Mouse (Mus musculus) lung, adult 2 months (tissue): ENCODE results near the gene Rab5c. TPM values are rescaled to one million over a fixed set of nuclear protein-coding genes. Genes with fewer than 3 reads are reported as not detected.

Source experiments
- DNase-seq: peaks from one replicate; pipeline ENCODE4 v3.0.0; 2022
- H3K4me1 ChIP-seq: fragments of 200-500 bp; 2 replicates; pipeline ENCODE4 v1.6.1; 2011; ENCODE audit warnings: low read length; ENCODE audit not compliant: control insufficient read depth, insufficient read depth
- H3K4me3 ChIP-seq: fragments of 200-500 bp; replicated peaks from 2 replicates; pipeline ENCODE3; 2011; ENCODE audit warnings: low read depth, mild to moderate bottlenecking, control low read depth, low read length; ENCODE audit errors: extremely low read depth
- CTCF ChIP-seq: fragments of 200-500 bp; IDR thresholded peaks from 2 replicates; pipeline ENCODE4 v1.5.1; 2011; ENCODE audit warnings: mild to moderate bottlenecking, low read length, control low read depth; ENCODE audit not compliant: insufficient read depth
- POLR2A ChIP-seq: fragments of 200-500 bp; IDR thresholded peaks from 2 replicates; pipeline ENCODE4 v1.6.1; 2011; ENCODE audit warnings: low read depth, mild to moderate bottlenecking, control low read depth, low read length, borderline replicate concordance; ENCODE audit errors: extremely low read depth
- WGBS: fragments of 180-500 bp; shearing (Covaris S2); methylation state at CpG from one replicate; pipeline ENCODE4 v1.1.7; 2018; 5-methylcytosine and 5-hydroxymethylcytosine counted together
- polyA plus RNA-seq: library from polyadenylated mRNA; depleted of rRNA; stranded (reverse); fragments of >200 nt; gene quantifications from 2 replicates; pipeline ENCODE4 v1.2.3, GENCODE M21; 2012

The Rab5c gene
- polyA plus RNA-seq, 1 experiment = 252 TPM

DNA sequence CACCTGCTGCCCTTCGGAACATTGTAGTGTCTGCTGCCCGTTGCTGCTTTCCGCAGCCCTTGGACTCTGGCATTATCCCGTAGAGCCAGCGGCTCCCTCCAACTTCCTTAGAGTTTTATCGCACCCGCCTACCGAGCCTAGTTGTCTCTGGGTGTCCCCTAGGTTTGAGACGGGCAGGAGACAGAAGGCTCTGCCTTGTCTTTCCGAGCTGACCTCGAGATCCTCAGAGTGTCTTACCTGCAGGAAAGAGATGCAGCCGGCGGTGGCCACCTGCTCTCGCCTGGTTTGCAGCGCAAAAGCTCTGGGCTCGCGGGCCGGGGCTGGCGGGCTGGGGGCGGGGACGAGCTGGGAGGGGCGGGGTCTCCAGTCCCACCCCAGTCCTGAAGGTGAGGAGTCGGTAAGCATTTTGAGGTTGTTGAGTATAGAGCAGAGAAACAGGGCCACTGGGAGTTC is 45.8 kb downstream of the Rab5c start, which contains the start of gene Zfp385c:
Gene Zfp385c, minus strand, starts transcription at position 292 of the 453 bp plus-strand sequence.
- TF ChIP-seq CTCF = no peak
- TF ChIP-seq POLR2A = no peak
- Histone ChIP-seq H3K4me1 (no peaks in the 10 kb centered on the region), H3K4me3 (peak within 1 kb of the TSS; percentile 25)
- no peak for DNase-seq
- WGBS = under 1% methylated on average over 23 of the region's 23 CpGs

- Histone ChIP-seq H3K4me3 (no peak overlapping the region), H3K4me1 (no peaks in the 10 kb centered on the region)
- 73% methylated on average over 7 of the region's 7 CpGs for WGBS
- no peak for TF ChIP-seq POLR2A
- TF ChIP-seq CTCF = no peak
- no peak for DNase-seq
Measured at GRCm38 (mm10) chr11:100690389-100690788, 47.6 kb downstream of the Rab5c start.

GRCm38 (mm10) chr11:100688443-100688842 is 49.6 kb downstream of the Rab5c start:
- H3K4me1 ChIP-seq = no peaks in the 10 kb centered on the region
- no peak overlapping the region for H3K4me3 ChIP-seq
- no peak for TF ChIP-seq CTCF
- TF ChIP-seq POLR2A = no peak
- DNase-seq = no peak
- WGBS = 63% methylated on average over 4 of the region's 4 CpGs

- TF ChIP-seq CTCF (no peak), POLR2A (no peak)
- H3K4me1 ChIP-seq = no peaks in the 10 kb centered on the region
- 65% methylated on average over 7 of the region's 7 CpGs for WGBS
- H3K4me3 ChIP-seq = no peak overlapping the region
- no peak for DNase-seq
Measured at GRCm38 (mm10) chr11:100687265-100687664, 50.8 kb downstream of the Rab5c start.

GRCm38 (mm10) chr11:100685371-100685770 is 52.6 kb downstream of the Rab5c start:
- Histone ChIP-seq H3K4me3 (no peak overlapping the region), H3K4me1 (no peaks in the 10 kb centered on the region)
- 72% methylated on average over 3 of the region's 3 CpGs for WGBS
- TF ChIP-seq POLR2A (no peak), CTCF (no peak)
- no peak for DNase-seq

GRCm38 (mm10) chr11:100684084-100684483 is 53.9 kb downstream of the Rab5c start:
- DNase-seq = no peak
- no peak for TF ChIP-seq CTCF
- TF ChIP-seq POLR2A = no peak
- no peak overlapping the region for H3K4me3 ChIP-seq
- 65% methylated on average over 2 of the region's 2 CpGs for WGBS
- no peaks in the 10 kb centered on the region for H3K4me1 ChIP-seq

DNA sequence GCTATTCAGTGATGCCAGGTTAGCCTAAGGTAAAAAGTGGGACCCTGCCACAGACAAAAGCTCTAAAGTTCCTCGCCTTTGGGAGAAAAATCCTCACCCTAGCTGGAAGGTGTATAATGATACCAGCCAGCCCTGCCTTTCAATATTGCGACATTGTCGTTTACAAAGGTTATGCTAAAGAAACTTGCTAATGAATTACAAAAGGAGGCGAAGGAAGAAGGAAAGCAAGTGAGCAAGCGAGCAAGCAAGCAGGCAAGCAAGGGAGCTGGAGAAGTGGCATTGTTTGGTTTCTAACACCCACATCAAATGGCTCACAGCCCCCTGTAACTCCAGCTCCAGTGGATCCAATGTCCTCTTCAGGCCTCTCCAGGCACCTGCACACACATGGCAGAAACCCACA is 55.5 kb downstream of the Rab5c start:
- no peaks in the 10 kb centered on the region for H3K4me1 ChIP-seq
- TF ChIP-seq POLR2A (no peak), CTCF (no peak)
- 81% methylated on average over 5 of the region's 5 CpGs for WGBS
- H3K4me3 ChIP-seq = no peak overlapping the region
- no peak for DNase-seq

- 80% methylated on average over 5 of the region's 5 CpGs for WGBS
- no peaks in the 10 kb centered on the region for H3K4me1 ChIP-seq
- H3K4me3 ChIP-seq = no peak overlapping the region
- TF ChIP-seq CTCF = no peak
- DNase-seq = no peak
Measured at GRCm38 (mm10) chr11:100681826-100682225, 56.2 kb downstream of the Rab5c start.

DNA sequence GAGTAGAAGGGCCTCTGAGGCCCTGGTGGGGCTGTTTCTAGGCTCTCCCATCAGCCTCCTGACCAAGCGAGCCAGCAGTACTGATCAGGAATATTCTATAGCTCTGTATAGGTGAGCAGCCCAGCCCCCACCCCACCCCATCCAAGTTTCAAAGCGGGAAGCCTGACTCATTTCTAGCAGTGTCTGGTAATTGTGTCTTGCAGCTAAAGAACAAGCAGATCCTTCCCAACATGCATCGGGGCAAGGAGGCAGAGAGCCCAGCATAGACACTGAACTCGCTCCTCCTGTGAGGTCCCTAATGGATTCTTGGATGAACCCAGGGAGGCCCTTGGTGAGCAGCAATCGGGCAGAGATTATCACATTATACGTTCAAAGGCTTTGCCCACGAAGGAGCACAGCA is 60.2 kb downstream of the Rab5c start:
- 50% methylated on average over 7 of the region's 7 CpGs for WGBS
- no peak for DNase-seq
- TF ChIP-seq POLR2A (no peak), CTCF (no peak)
- Histone ChIP-seq H3K4me3 (no peak overlapping the region), H3K4me1 (no peaks in the 10 kb centered on the region)

DNA sequence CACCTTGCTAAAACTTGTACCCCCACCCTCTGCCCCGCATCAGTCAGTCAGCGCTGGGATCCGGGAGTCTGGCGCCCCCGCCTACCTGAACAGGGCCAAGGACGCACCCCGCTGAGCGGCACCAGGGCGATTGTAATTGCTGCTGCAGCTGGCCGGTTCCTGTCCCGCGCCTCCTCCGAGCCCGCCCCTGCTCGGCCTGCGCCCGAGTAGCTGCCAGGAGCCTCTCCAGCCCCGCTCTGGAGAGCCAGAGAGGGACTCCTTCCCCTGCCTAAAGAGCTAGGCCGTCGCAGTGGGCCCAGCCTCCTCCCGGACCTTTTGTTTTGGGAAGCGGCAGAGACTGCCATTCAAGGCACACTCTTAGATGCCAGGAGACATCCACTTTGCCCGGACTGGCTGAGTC is 64.8 kb downstream of the Rab5c start:
- H3K4me3 ChIP-seq = no peak overlapping the region
- 11% methylated on average over 23 of the region's 23 CpGs for WGBS
- peak; percentile 13 for DNase-seq
- no peaks in the 10 kb centered on the region for H3K4me1 ChIP-seq
- TF ChIP-seq POLR2A = no peak
- no peak for TF ChIP-seq CTCF
